Mouse (Mus musculus): ENCODE measurements around the gene Enkur.

Enkur gene

DNA sequence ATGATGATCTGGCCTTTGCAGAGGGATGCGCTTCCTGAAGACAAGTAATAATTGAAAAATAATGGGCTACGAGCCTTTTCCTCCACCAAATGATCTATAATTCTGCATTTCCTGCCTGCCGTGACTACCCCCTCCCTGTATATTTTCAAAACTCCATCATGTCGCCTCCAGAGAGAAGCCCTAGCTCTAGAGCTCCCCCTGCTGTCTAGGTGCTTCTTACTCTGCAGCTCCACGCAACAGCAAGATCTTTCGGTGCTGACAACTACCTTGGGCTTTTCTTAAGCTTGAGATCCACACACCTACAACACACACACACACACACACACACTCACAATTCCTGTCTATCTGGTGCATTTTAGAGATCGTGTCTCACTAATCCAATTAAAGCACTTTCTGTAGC is 17.6 kb downstream of the Enkur start:
- CTCF ChIA-PET = interaction anchor here (1.8 kb wide), 1 partner anchor 289 kb away, joined by 16 read pairs; no protein-coding TSS in a partner anchor

DNA sequence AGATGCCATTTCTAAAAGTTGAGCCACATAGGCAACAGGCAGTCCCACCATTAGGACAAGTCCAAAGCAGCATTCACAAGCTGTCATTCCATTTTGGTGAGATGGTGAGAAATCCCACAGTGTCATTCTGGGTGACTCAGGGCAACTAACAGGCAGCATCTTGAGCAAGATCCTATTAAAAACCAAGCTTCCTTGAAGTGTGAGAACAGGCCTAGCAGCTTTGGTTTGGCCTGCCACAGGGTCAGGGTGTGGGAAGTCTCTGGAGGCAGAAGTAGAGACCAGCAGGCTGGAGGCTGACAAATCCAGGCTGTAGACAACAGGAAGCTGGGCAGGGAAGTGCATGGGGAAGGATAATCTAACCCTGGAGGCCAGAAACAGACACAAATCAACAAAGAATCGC is 22.4 kb downstream of the Enkur start:
- CTCF ChIA-PET = no interaction called here

DNA sequence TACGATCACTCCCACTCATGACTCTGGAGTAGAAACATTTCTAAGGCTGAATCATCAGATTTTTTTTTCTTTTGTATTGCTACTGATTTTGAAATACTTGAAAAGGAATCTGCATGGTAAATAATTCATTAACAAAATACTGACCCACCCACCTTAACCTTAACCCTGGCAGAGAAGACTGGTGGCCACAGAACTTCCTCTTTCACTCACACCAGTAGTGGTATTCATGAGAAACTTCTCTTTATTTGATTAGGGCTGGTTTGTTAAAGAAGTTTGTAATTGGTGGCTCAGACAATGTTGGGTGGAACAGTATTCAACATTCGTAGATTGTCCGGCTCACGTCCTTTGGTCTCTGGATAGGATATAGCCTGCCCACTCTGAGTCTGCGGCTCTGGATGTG is 26.0 kb downstream of the Enkur start:
- CTCF ChIA-PET = no interaction called here

DNA sequence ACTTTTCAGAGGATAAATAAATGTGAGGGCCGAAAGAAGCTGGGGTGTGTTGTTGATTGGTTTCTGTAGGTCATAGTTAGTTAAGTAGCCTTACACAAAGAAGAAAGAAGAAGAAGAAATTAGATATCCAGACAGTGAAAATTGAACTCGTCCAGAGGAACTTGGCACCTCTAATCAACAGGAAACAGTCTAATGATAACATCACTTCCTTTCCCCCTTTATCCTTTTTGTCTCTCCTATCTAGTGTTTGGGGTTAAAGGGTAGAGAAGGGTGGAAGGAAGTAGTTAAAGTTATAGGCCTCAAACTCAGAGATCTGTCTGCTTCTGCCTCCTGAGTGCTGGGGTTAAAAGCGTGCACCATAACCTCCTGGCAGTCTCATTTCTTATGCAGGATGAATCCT is 32.4 kb downstream of the Enkur start:
- CTCF ChIA-PET = interaction anchor here (0.7 kb wide), 1 partner anchor 275 kb away, joined by 22 read pairs; no protein-coding TSS in a partner anchor

DNA sequence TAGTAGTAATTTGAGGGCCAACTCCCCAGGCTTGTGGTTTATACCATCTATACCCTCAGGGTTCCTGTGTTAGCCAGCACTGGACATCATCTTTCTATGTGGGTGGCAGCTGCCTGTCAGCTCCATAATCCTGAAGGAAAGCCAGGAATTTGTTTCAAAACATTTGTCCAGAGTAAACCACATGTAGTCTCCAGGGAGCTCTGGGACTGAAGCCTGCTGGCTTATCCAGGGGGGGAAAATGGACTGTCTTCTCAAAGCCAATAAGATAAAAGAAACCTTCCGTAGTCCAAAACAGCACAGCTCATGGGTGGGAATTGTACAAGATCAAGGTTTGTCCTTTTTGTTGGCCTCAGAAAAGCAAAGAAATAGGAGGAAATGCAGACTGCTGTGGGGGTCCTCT is 37.2 kb downstream of the Enkur start:
- CTCF ChIA-PET = no interaction called here

GRCm38 (mm10) chr2:21164296-21164695 is 40.9 kb downstream of the Enkur start:
- CTCF ChIA-PET = interaction anchor here (0.6 kb wide), 1 partner anchor 71 kb away, joined by 5 read pairs; no protein-coding TSS in a partner anchor

DNA sequence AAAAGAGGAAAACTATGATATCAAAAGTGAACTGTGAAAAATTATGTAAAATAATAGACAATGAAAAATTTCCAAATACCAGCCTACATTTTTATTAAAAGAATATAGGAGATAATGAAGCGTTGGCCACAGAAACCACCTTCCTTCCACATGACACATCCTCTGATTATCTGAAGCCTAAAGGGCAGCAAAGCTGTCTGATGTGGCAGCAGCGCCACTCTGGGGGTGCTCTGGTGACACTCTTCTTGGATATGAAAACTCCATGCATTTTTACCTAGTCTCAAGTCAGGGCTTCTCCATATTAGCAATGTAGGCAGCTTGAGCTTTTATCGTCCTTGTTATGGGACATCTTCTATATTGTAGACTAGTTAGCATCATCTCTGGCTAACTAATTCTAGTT is 51.7 kb downstream of the Enkur start:
- CTCF ChIA-PET = no interaction called here

GRCm38 (mm10) chr2:21147169-21147568 is 58.0 kb downstream of the Enkur start:
- CTCF ChIA-PET = no interaction called here

GRCm38 (mm10) chr2:21146486-21146885 is 58.7 kb downstream of the Enkur start:
- CTCF ChIA-PET = no interaction called here

GRCm38 (mm10) chr2:21142616-21143015 is 62.5 kb downstream of the Enkur start:
- CTCF ChIA-PET = no interaction called here

- CTCF ChIA-PET = no interaction called here
Measured at GRCm38 (mm10) chr2:21142204-21142580, 63.0 kb downstream of the Enkur start.

GRCm38 (mm10) chr2:21141520-21142203 is 63.5 kb downstream of the Enkur start:
- CTCF ChIA-PET = no interaction called here

GRCm38 (mm10) chr2:21141189-21141519 is 64.0 kb downstream of the Enkur start:
- CTCF ChIA-PET = no interaction called here
